ENCODE assay signal across 16 mouse cellular contexts in genomic region chr17:84002327-84002726, GRCm38 (mm10).
"Had no signal": no experiment of that assay in that cellular context is flagged by ENCODE, and none has a peak within 500 bp of the region (broad histone marks: within the 10 kb centered on the region; RNA-seq: fewer than 3 reads in every experiment).

No protein-coding gene starts in this region.

- H3K4me2 ChIP-seq: limb, embryonic 12.5 days; liver, embryonic 11.5 days; lung, embryonic 14.5 days; neural tube, embryonic 12.5 days had no signal

- DNase-seq: kidney, postnatal 36 days; layer of hippocampus, adult 9-11 months; layer of hippocampus, postnatal 36 days; lung, embryonic 14.5 days; lung, postnatal 10 days; lung, postnatal 4 days; midbrain, embryonic 14.5 days; retina, postnatal 1 day; right cerebral cortex, postnatal 4 days; thymus, adult 18-20 months; thymus, postnatal 14 days had no signal

- H3K27ac ChIP-seq: kidney, postnatal 0 days; midbrain, embryonic 10.5 days; neural tube, embryonic 12.5 days had no signal

- H3K36me3 ChIP-seq: limb, embryonic 12.5 days; midbrain, embryonic 10.5 days; neural tube, embryonic 12.5 days had no signal

- H3K9me3 ChIP-seq: limb, embryonic 12.5 days; midbrain, embryonic 10.5 days; neural tube, embryonic 12.5 days had no signal

- H3K9ac ChIP-seq: limb, embryonic 12.5 days; lung, embryonic 14.5 days; neural tube, embryonic 12.5 days had no signal

- H3K27me3 ChIP-seq: limb, embryonic 12.5 days; neural tube, embryonic 12.5 days had no signal

- H3K4me3 ChIP-seq: limb, embryonic 12.5 days; midbrain, embryonic 10.5 days; neural tube, embryonic 12.5 days had no signal
